Mouse (Mus musculus): ENCODE measurements around the gene Ate1. TPM values are rescaled to one million over a fixed set of nuclear protein-coding genes. Genes with fewer than 3 reads are reported as not detected.

Gene Ate1
- 30.6 TPM for polyA plus RNA-seq (2014; fragmentation: Illumina TruSeq; extraction: RNeasy Lipid Tissue Mini Kit (QIAGEN cat#74804); ENCODE audit: low read depth, low replicate concordance)

GRCm38 (mm10) chr7:130520049-130520425 lies at the start of gene Ate1:
Gene Ate1 (minus strand): TSS chr7:130520369.

Other genes with a start within 250 kb of the Ate1 start
- 65.4 TPM for gene Nsmce4a, start 52.7 kb upstream of the Ate1 start, polyA plus RNA-seq (2014; fragmentation: Illumina TruSeq; extraction: RNeasy Lipid Tissue Mini Kit (QIAGEN cat#74804); ENCODE audit: low read depth, low replicate concordance)
- gene Tacc2, start 57.1 kb upstream of the Ate1 start, polyA plus RNA-seq (2014; fragmentation: Illumina TruSeq; extraction: RNeasy Lipid Tissue Mini Kit (QIAGEN cat#74804); ENCODE audit: low read depth, low replicate concordance): 267 TPM